Mouse (Mus musculus): ENCODE data around the gene Hsd3b5. TPM values are rescaled to one million over a fixed set of nuclear protein-coding genes. Genes with fewer than 3 reads are reported as not detected.
"Not testable (repeated sequence)": the region's sequence is repeated elsewhere in the genome, so short reads cannot be mapped to it uniquely, and the experiment has no call there.

Hsd3b5 gene
- 1 to 10 TPM in 1 of 2 experiments, under 1 TPM in 1; 0.20 to 4.8 TPM for total RNA-seq (2021)
- long read RNA-seq, experiment 1, partial matches to known transcripts: 0 of 4 reads
- long read RNA-seq, experiment 1, other reads (novel, unspliced or antisense): 4 of 4 reads
- long read RNA-seq, experiment 2: 0 reads

- DNase-seq (ENCODE audit: low spot score in 2 of 2): no peak
Measured at GRCm38 (mm10) chr3:98630152-98630551, at the start of gene Hsd3b5. Hsd3b5 (minus strand) TSS chr3:98630252.

GRCm38 (mm10) chr3:98635145-98635544, 5.1 kb upstream of the Hsd3b5 start:
- DNase-seq (ENCODE audit: low spot score in 2 of 2): no peak

GRCm38 (mm10) chr3:98629633-98630032, 419 bp downstream of the Hsd3b5 start:
- no peak for DNase-seq (ENCODE audit: low spot score in 2 of 2)

- DNase-seq (ENCODE audit: low spot score in 2 of 2): not testable (repeated sequence)
Measured at GRCm38 (mm10) chr3:98616786-98617185, 13.3 kb downstream of the Hsd3b5 start.

GRCm38 (mm10) chr3:98616244-98616643, 13.8 kb downstream of the Hsd3b5 start:
- not testable (repeated sequence) for DNase-seq (ENCODE audit: low spot score in 2 of 2)

- DNase-seq (ENCODE audit: low spot score in 2 of 2): not testable (repeated sequence)
Measured at GRCm38 (mm10) chr3:98614406-98614927, 15.6 kb downstream of the Hsd3b5 start.

- DNase-seq (ENCODE audit: low spot score in 2 of 2): no peak
Measured at GRCm38 (mm10) chr3:98613963-98614362, 16.1 kb downstream of the Hsd3b5 start.

- DNase-seq (ENCODE audit: low spot score in 2 of 2): not testable (repeated sequence)
Measured at GRCm38 (mm10) chr3:98613540-98613939, 16.5 kb downstream of the Hsd3b5 start.

- no peak for DNase-seq (ENCODE audit: low spot score in 2 of 2)
Measured at GRCm38 (mm10) chr3:98588707-98589106, 41.3 kb downstream of the Hsd3b5 start, which contains the start of gene Gm10681. Gm10681 (minus strand) TSS chr3:98588807.

- no peak for DNase-seq (ENCODE audit: low spot score in 2 of 2)
Measured at GRCm38 (mm10) chr3:98587721-98588120, 42.3 kb downstream of the Hsd3b5 start.

- not testable (repeated sequence) for DNase-seq (ENCODE audit: low spot score in 2 of 2)
Measured at GRCm38 (mm10) chr3:98582622-98583021, 47.4 kb downstream of the Hsd3b5 start.

- DNase-seq (ENCODE audit: low spot score in 2 of 2): not testable (repeated sequence)
Measured at GRCm38 (mm10) chr3:98582202-98582601, 47.9 kb downstream of the Hsd3b5 start.

GRCm38 (mm10) chr3:98581024-98581423, 49.0 kb downstream of the Hsd3b5 start:
- DNase-seq (ENCODE audit: low spot score in 2 of 2): not testable (repeated sequence)

Other genes starting within 250 kb of the Hsd3b5 start
- 1 to 10 TPM; 5.6 to 9.4 TPM for gene Zfp697, start 247.8 kb downstream of the Hsd3b5 start, total RNA-seq (2021)
- 10 to 100 TPM in 1 of 2 experiments, not detected in 1; 12.2 TPM for gene Gm4450, start 173.1 kb downstream of the Hsd3b5 start, total RNA-seq (2021)
- 1 to 10 TPM in 1 of 2 experiments, not detected in 1; 1.1 TPM for gene Hsd3b4, start 119.7 kb downstream of the Hsd3b5 start, total RNA-seq (2021)
- 10 to 100 TPM in 1 of 2 experiments, 1 to 10 TPM in 1; 1.9 to 18.9 TPM for gene Gm10681, start 41.4 kb downstream of the Hsd3b5 start, total RNA-seq (2021)
- gene Hsd3b2, start 94.3 kb upstream of the Hsd3b5 start, total RNA-seq (2021): 1 to 10 TPM; 1.0 TPM
- 10 to 100 TPM in 1 of 2 experiments, 1 to 10 TPM in 1; 1.2 to 15.3 TPM for gene Hsd3b3, start 132.9 kb upstream of the Hsd3b5 start, total RNA-seq (2021)
- gene Hsd3b6, start 184.2 kb upstream of the Hsd3b5 start, total RNA-seq (2021): 10 to 100 TPM; 44.4 to 46.4 TPM
- gene Hsd3b1, start 229.5 kb upstream of the Hsd3b5 start, total RNA-seq (2021): 1,000 to 10,000 TPM; 6,200 to 6,989 TPM

Measured in adrenal gland, postnatal 4 days (tissue).